Mouse (Mus musculus): ENCODE measurements around the gene Trim8. TPM values are rescaled to one million over a fixed set of nuclear protein-coding genes. Genes with fewer than 3 reads are reported as not detected.

The Trim8 gene
- polyA plus RNA-seq, 1 experiment from 2014 or later: 41.8 TPM

- Histone ChIP-seq H3K4me3 (no peak overlapping the region), H3K36me3 (peaks cover 35% of the 10 kb centered on the region), H3K4me2 (replicated peaks) (no peak overlapping the region), H3K27ac (no peak overlapping the region), H3K9me3 (replicated peaks) (no peaks in the 10 kb centered on the region), H3K9ac (no peak overlapping the region), H3K4me1 (no peaks in the 10 kb centered on the region; the same call in 1 of the 2 replicates), H3K27me3 (no peaks in the 10 kb centered on the region)
- WGBS: 96% methylated on average over 4 of the region's 4 CpGs
- no peak for ATAC-seq (ENCODE audit: low FRiP score)
These were observed 38.1 kb upstream of the Trim8 start for GRCm38 (mm10) chr19:46463446-46463845.

- Histone ChIP-seq H3K9ac (no peak overlapping the region), H3K36me3 (peaks cover 14% of the 10 kb centered on the region; the same call in 1 of the 2 replicates), H3K27me3 (no peaks in the 10 kb centered on the region), H3K4me1 (peaks cover 17% of the 10 kb centered on the region), H3K27ac (no peak overlapping the region), H3K4me2 (replicated peaks) (no peak overlapping the region), H3K9me3 (replicated peaks) (no peaks in the 10 kb centered on the region), H3K4me3 (no peak overlapping the region)
- 83% methylated on average over 6 of the region's 6 CpGs for WGBS
- ATAC-seq (ENCODE audit: low FRiP score): no peak
These were observed 35.3 kb upstream of the Trim8 start for GRCm38 (mm10) chr19:46466160-46466559.

- 63% methylated on average over 3 of the region's 3 CpGs for WGBS
- no peak for ATAC-seq (ENCODE audit: low FRiP score)
- no peaks in the 10 kb centered on the region for H3K9me3 ChIP-seq (replicated peaks)
These were observed 34.4 kb upstream of the Trim8 start for GRCm38 (mm10) chr19:46467051-46467503.

DNA sequence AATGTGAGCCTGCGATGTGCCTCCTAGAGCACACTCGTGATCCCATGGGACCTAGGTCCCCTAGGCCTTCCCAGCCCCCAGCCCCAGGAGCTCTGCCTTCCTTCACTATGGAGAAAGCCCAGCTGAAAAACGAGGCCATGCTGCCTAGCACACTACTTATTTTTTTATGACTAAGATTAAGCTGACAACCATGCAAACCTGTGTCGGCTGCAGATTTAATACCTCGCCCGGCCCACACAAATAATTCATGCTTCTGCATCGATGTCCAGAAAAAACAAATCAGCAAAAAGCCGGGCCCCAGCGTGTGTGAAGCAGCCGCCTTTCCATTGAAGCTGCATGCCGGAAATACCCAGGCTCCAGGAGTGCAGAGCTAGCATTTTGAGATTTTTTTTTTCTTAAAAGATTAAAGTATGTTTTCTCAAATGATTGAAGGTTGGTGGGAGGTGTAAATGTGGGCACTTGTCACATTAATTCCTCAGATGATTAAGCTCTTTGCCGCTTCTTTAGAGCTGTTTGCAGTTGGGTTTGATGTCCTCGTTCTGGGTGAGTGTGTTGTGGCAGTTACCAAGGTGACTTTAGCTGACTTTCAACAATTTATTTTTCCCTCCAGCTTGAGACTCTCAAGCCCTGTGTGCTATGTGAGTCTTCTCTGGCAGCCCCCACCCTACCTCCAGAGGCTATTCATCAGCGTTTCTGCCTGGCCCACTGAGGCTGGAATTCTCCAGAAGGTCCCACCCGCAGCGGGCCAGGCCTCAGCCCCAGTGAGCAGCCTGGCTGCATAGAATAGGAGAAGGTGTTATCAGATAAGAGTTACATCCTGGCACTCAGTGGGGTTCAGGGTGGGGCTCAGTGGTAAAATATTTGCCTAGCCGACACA lies 30.9 kb upstream of the Trim8 start:
- WGBS: 30% methylated on average over 17 of the region's 17 CpGs
- Histone ChIP-seq H3K27ac (peak overlapping the region; percentile 76), H3K36me3 (peaks cover 28% of the 10 kb centered on the region), H3K4me3 (no peak overlapping the region), H3K4me2 (replicated peaks) (no peak overlapping the region), H3K4me1 (peaks cover 33% of the 10 kb centered on the region), H3K9me3 (replicated peaks) (no peaks in the 10 kb centered on the region), H3K27me3 (no peaks in the 10 kb centered on the region), H3K9ac (no peak overlapping the region)
- ATAC-seq (ENCODE audit: low FRiP score): peak; percentile 46

More at GRCm38 (mm10) chr19:46467051-46467503, 34.4 kb upstream of the Trim8 start:
- Histone ChIP-seq H3K4me1 (peaks cover 27% of the 10 kb centered on the region), H3K27me3 (no peaks in the 10 kb centered on the region), H3K9ac (no peak overlapping the region), H3K27ac (no peak overlapping the region), H3K4me3 (no peak overlapping the region), H3K36me3 (0 out of 2 replicates have a peak, but pooled peaks cover 9% of the 10 kb centered on the region), H3K4me2 (replicated peaks) (no peak overlapping the region)

- Histone ChIP-seq H3K4me2 (replicated peaks) (no peak overlapping the region), H3K4me1 (peaks cover 36% of the 10 kb centered on the region), H3K4me3 (no peak overlapping the region), H3K36me3 (peaks cover 33% of the 10 kb centered on the region), H3K27me3 (no peaks in the 10 kb centered on the region), H3K9ac (peak overlapping the region; percentile 33; the same call in 1 of the 2 replicates), H3K9me3 (replicated peaks) (no peaks in the 10 kb centered on the region), H3K27ac (peak overlapping the region; percentile 76)
- no peak for ATAC-seq (ENCODE audit: low FRiP score)
- 18% methylated on average over 10 of the region's 10 CpGs for WGBS
These were observed 30.0 kb upstream of the Trim8 start for GRCm38 (mm10) chr19:46471324-46472093.

- Histone ChIP-seq H3K4me2 (replicated peaks) (no peak overlapping the region), H3K36me3 (peaks cover 38% of the 10 kb centered on the region), H3K4me3 (no peak overlapping the region), H3K27ac (peak overlapping the region; percentile 40; the same call in 1 of the 2 replicates), H3K9ac (no peak overlapping the region), H3K9me3 (replicated peaks) (0 out of 2 replicates have a peak, but pooled peaks cover 3% of the 10 kb centered on the region), H3K27me3 (no peaks in the 10 kb centered on the region), H3K4me1 (peaks cover 45% of the 10 kb centered on the region)
- 30% methylated on average over 10 of the region's 10 CpGs for WGBS
- ATAC-seq (ENCODE audit: low FRiP score): 0 out of 2 replicates have a peak, but pooled peaks have one; percentile 24
These were observed 24.1 kb upstream of the Trim8 start for GRCm38 (mm10) chr19:46477432-46477845.

- H3K4me1 ChIP-seq: peaks cover 48% of the 10 kb centered on the region
- no peak overlapping the region for H3K9ac ChIP-seq
- H3K27ac ChIP-seq: no peak overlapping the region; the same call in 1 of the 2 replicates
- ATAC-seq (ENCODE audit: low FRiP score): no peak
- WGBS: 93% methylated on average over 4 of the region's 4 CpGs
- H3K36me3 ChIP-seq: peaks cover 37% of the 10 kb centered on the region
- H3K4me3 ChIP-seq: no peak overlapping the region
- no peaks in the 10 kb centered on the region for H3K27me3 ChIP-seq
- H3K9me3 ChIP-seq (replicated peaks): 0 out of 2 replicates have a peak, but pooled peaks cover 3% of the 10 kb centered on the region
- no peak overlapping the region for H3K4me2 ChIP-seq (replicated peaks)
These were observed 23.3 kb upstream of the Trim8 start for GRCm38 (mm10) chr19:46478242-46478641.

- H3K27me3 ChIP-seq: no peaks in the 10 kb centered on the region
- 62% methylated on average over 5 of the region's 5 CpGs for WGBS
- no peak overlapping the region for H3K4me2 ChIP-seq (replicated peaks)
- peak overlapping the region; percentile 57; the same call in 1 of the 2 replicates for H3K27ac ChIP-seq
- H3K9ac ChIP-seq: no peak overlapping the region
- 0 out of 2 replicates have a peak, but pooled peaks cover 3% of the 10 kb centered on the region for H3K9me3 ChIP-seq (replicated peaks)
- no peak overlapping the region for H3K4me3 ChIP-seq
- peaks cover 52% of the 10 kb centered on the region for H3K4me1 ChIP-seq
- peaks cover 34% of the 10 kb centered on the region for H3K36me3 ChIP-seq
- no peak for ATAC-seq (ENCODE audit: low FRiP score)
These were observed 22.7 kb upstream of the Trim8 start for GRCm38 (mm10) chr19:46478826-46479225.

DNA sequence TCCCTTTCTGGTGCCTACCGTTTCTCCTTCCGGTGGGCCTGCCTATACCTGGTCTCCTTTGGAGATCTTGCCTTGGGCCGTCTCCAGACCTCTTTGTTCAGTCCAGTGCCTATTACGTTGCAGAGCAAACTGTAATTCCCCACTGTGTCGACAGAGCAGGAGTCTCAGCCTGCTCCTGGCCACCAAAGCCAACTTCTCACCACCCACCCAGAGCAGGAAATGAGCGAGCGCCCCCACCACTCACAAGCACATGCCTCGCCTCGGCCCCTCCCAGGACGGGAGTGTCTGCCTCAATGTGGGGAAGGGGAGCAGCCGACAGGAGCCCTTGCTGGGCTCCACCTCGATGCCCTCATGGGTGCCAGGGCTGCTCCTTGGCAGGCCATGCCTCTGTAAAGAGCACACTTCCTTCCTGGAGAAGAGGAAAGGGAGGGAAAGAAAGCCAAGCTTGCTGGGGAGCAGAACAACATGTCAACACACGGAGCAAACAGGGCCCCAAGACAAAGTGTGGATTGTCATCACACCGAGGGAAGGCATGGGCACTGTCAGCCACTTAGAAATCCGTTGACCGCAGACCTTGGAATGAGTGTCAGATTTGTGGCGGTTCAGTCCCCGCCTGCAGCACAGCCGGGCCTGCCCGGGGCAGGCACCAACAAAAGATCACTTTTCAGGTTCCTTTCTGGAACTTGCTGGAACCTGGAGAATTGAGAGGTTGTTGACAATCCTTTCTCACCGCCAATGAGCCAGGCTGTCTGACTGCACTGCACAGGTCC lies 22.0 kb upstream of the Trim8 start:
- H3K4me1 ChIP-seq: peaks cover 55% of the 10 kb centered on the region
- peaks cover 32% of the 10 kb centered on the region for H3K36me3 ChIP-seq
- H3K4me2 ChIP-seq (replicated peaks): no peak overlapping the region
- no peaks in the 10 kb centered on the region for H3K27me3 ChIP-seq
- ATAC-seq (ENCODE audit: low FRiP score): no peak
- no peak overlapping the region for H3K9ac ChIP-seq
- 0 out of 2 replicates have a peak, but pooled peaks cover 3% of the 10 kb centered on the region for H3K9me3 ChIP-seq (replicated peaks)
- 68% methylated on average over 21 of the region's 21 CpGs for WGBS
- H3K27ac ChIP-seq: peak overlapping the region; percentile 57; the same call in 1 of the 2 replicates
- no peak overlapping the region for H3K4me3 ChIP-seq

DNA sequence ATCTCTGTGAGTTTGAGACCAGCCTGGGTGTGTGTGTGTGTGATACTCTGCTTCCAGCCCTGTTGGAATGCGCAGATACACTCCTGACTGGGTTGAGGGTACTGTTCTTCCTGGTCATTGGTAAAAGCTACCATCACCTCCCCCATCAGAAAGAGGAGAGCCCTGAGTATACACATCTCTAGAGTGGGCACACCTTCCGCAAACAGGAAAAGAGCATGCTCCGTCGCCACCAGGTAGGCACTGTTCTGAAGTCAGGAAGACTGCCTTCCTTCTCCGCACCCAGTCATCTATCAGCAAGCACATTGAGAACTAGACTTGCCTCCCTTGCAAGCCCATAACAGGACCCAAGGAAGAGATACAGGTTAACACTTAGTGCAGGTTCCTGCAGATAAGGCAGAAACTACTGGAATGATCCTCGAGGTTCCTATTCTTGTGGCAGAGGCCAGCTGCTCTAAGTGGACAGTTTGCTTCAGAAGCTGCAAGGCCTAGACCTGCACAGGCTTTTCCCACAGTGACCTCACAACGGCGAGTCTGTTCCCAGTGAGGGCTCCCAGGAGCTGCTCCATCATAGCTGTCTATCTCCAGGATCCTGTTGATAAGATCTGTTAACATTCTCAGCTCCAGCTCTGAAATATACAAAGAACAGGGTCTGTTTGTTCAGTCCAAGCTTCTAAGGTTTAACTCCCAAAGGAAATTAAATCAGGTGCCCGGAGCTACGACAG lies 20.7 kb upstream of the Trim8 start:
- Histone ChIP-seq H3K9ac (no peak overlapping the region), H3K27ac (peak overlapping the region; percentile 64), H3K4me3 (no peak overlapping the region), H3K9me3 (replicated peaks) (0 out of 2 replicates have a peak, but pooled peaks cover 3% of the 10 kb centered on the region), H3K36me3 (peaks cover 29% of the 10 kb centered on the region), H3K27me3 (no peaks in the 10 kb centered on the region), H3K4me2 (replicated peaks) (no peak overlapping the region), H3K4me1 (peaks cover 61% of the 10 kb centered on the region)
- WGBS: 70% methylated on average over 10 of the region's 10 CpGs
- no peak for ATAC-seq (ENCODE audit: low FRiP score)

GRCm38 (mm10) chr19:46481352-46481751 lies 20.1 kb upstream of the Trim8 start:
- H3K9ac ChIP-seq: no peak overlapping the region
- WGBS: 16% methylated on average over 3 of the region's 3 CpGs
- peaks cover 60% of the 10 kb centered on the region for H3K4me1 ChIP-seq
- H3K4me2 ChIP-seq (replicated peaks): peak overlapping the region; percentile 13; the same call in 1 of the 2 replicates
- peak overlapping the region; percentile 64 for H3K27ac ChIP-seq
- no peak for ATAC-seq (ENCODE audit: low FRiP score)
- peaks cover 32% of the 10 kb centered on the region for H3K36me3 ChIP-seq
- no peaks in the 10 kb centered on the region for H3K27me3 ChIP-seq
- 0 out of 2 replicates have a peak, but pooled peaks cover 3% of the 10 kb centered on the region for H3K9me3 ChIP-seq (replicated peaks)
- H3K4me3 ChIP-seq: no peak overlapping the region

All from hindbrain, embryonic 12.5 days (tissue).